Mouse (Mus musculus): ENCODE data around the gene Mesd. TPM values are rescaled to one million over a fixed set of nuclear protein-coding genes. Genes with fewer than 3 reads are reported as not detected.

Gene Mesd
- 40.3 TPM for polyA plus RNA-seq (2014; fragmentation: Illumina TruSeq; extraction: RNeasy Lipid Tissue Mini Kit (QIAGEN cat#74804); ENCODE audit: low read depth, low replicate concordance)

DNA sequence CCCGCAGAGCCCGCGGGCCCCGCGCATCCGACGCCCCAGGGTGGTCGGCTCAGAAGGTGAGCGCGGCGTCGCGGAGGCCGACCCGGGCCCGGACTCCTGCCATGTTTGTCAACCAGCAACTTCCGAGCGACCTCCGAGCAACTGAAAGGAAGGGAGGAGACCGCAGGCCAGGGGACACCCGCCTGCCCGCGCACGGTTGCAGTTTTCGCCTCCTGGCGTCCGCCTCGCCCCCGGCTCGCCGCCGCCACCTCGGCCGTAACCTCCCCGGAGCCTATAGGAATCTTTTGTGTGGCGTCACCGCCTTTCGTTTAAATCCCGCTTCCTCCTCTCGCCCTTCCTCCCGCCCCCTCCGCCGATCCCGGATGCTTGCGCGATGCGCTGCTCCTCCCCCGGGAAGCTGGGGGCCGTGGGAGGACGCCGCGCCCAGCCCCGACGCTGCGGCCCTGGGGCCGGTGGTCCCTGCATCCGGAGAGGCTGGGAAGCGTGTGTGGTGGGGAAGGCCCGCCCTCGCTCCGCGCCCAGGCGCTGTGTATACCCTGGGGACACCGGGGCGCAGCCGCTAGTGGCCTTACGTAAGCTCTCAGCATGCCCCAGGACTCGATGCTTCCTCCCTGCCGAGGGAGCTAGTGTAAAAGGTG is at the start of gene Mesd, which contains the start of gene Tlnrd1:
Gene Mesd, plus strand, starts transcription at position 446 of the 638 bp plus-strand sequence.
Gene Tlnrd1, minus strand, starts transcription at position 285 of the 638 bp plus-strand sequence.

Other genes starting within 250 kb of the Mesd start
- 1.7 TPM for gene Il16, start 138.7 kb upstream of the Mesd start, polyA plus RNA-seq (2014; fragmentation: Illumina TruSeq; extraction: RNeasy Lipid Tissue Mini Kit (QIAGEN cat#74804); ENCODE audit: low read depth, low replicate concordance)
- gene Cfap161, start 89.6 kb upstream of the Mesd start, polyA plus RNA-seq (2014; fragmentation: Illumina TruSeq; extraction: RNeasy Lipid Tissue Mini Kit (QIAGEN cat#74804); ENCODE audit: low read depth, low replicate concordance) = not detected
- 6.9 TPM for gene Tlnrd1, start 161 bp upstream of the Mesd start, polyA plus RNA-seq (2014; fragmentation: Illumina TruSeq; extraction: RNeasy Lipid Tissue Mini Kit (QIAGEN cat#74804); ENCODE audit: low read depth, low replicate concordance)
- 0.93 TPM for gene Cemip, start 202.0 kb downstream of the Mesd start, polyA plus RNA-seq (2014; fragmentation: Illumina TruSeq; extraction: RNeasy Lipid Tissue Mini Kit (QIAGEN cat#74804); ENCODE audit: low read depth, low replicate concordance)

Measured in adrenal gland, adult 10 weeks (tissue).